Mouse (Mus musculus): ENCODE results near the gene Chrna4. TPM values are rescaled to one million over a fixed set of nuclear protein-coding genes. Genes with fewer than 3 reads are reported as not detected.
A peak's percentile ranks its signal among the peaks of the same experiment; 100 is the strongest.

Gene Chrna4
- polyA plus RNA-seq, 1 experiment from 2014 or later = 2.2 TPM

GRCm38 (mm10) chr2:180990347-180990746, 53.0 kb downstream of the Chrna4 start:
- H3K27me3 ChIP-seq (ENCODE audit: control insufficient read depth, insufficient read depth, low read length) = no peaks in the 10 kb centered on the region
- no peak for ATAC-seq (ENCODE audit: insufficient number of reproducible peaks, insufficient read depth, low FRiP score, low read depth)
- H3K36me3 ChIP-seq (ENCODE audit: control insufficient read depth, insufficient read depth, low read length) = no peaks in the 10 kb centered on the region
- H3K4me1 ChIP-seq (ENCODE audit: control insufficient read depth, insufficient read depth, low read length) = no peaks in the 10 kb centered on the region
- no peak overlapping the region for H3K27ac ChIP-seq (ENCODE audit: low read length)
- WGBS = 78% methylated on average over 4 of the region's 4 CpGs
- H3K4me2 ChIP-seq (replicated peaks; ENCODE audit: low read depth, low read length) = no peak overlapping the region
- no peak overlapping the region for H3K9ac ChIP-seq (replicated peaks; ENCODE audit: low read depth, low read length)
- H3K4me3 ChIP-seq (ENCODE audit: low read depth, low read length) = no peak overlapping the region
- no peaks in the 10 kb centered on the region for H3K9me3 ChIP-seq (ENCODE audit: control insufficient read depth, low read depth, low read length)

GRCm38 (mm10) chr2:180988948-180989347, 54.4 kb downstream of the Chrna4 start:
- WGBS = 70% methylated on average over 1 of the region's 1 CpGs

GRCm38 (mm10) chr2:180988347-180988913, 54.9 kb downstream of the Chrna4 start:
- no peak overlapping the region for H3K4me2 ChIP-seq (replicated peaks; ENCODE audit: low read depth, low read length)
- no peaks in the 10 kb centered on the region for H3K27me3 ChIP-seq (ENCODE audit: control insufficient read depth, insufficient read depth, low read length)
- ATAC-seq (ENCODE audit: insufficient number of reproducible peaks, insufficient read depth, low FRiP score, low read depth) = no peak
- no peak overlapping the region; the same call in 1 of the 2 replicates for H3K27ac ChIP-seq (ENCODE audit: low read length)
- H3K4me3 ChIP-seq (ENCODE audit: low read depth, low read length) = no peak overlapping the region
- H3K9ac ChIP-seq (replicated peaks; ENCODE audit: low read depth, low read length) = no peak overlapping the region
- no peaks in the 10 kb centered on the region for H3K36me3 ChIP-seq (ENCODE audit: control insufficient read depth, insufficient read depth, low read length)
- no peaks in the 10 kb centered on the region for H3K4me1 ChIP-seq (ENCODE audit: control insufficient read depth, insufficient read depth, low read length)
- H3K9me3 ChIP-seq (ENCODE audit: control insufficient read depth, low read depth, low read length) = no peaks in the 10 kb centered on the region
- 71% methylated on average over 3 of the region's 3 CpGs for WGBS

More at GRCm38 (mm10) chr2:180988948-180989347, 54.4 kb downstream of the Chrna4 start:
- no peaks in the 10 kb centered on the region for H3K4me1 ChIP-seq (ENCODE audit: control insufficient read depth, insufficient read depth, low read length)
- H3K4me2 ChIP-seq (replicated peaks; ENCODE audit: low read depth, low read length) = no peak overlapping the region
- H3K27me3 ChIP-seq (ENCODE audit: control insufficient read depth, insufficient read depth, low read length) = no peaks in the 10 kb centered on the region
- no peaks in the 10 kb centered on the region for H3K36me3 ChIP-seq (ENCODE audit: control insufficient read depth, insufficient read depth, low read length)
- no peaks in the 10 kb centered on the region for H3K9me3 ChIP-seq (ENCODE audit: control insufficient read depth, low read depth, low read length)
- ATAC-seq (ENCODE audit: insufficient number of reproducible peaks, insufficient read depth, low FRiP score, low read depth) = no peak
- no peak overlapping the region for H3K4me3 ChIP-seq (ENCODE audit: low read depth, low read length)
- H3K27ac ChIP-seq (ENCODE audit: low read length) = no peak overlapping the region
- no peak overlapping the region for H3K9ac ChIP-seq (replicated peaks; ENCODE audit: low read depth, low read length)

- no peak overlapping the region for H3K9ac ChIP-seq (replicated peaks; ENCODE audit: low read depth, low read length)
- no peak overlapping the region for H3K4me3 ChIP-seq (ENCODE audit: low read depth, low read length)
- no peaks in the 10 kb centered on the region for H3K27me3 ChIP-seq (ENCODE audit: control insufficient read depth, insufficient read depth, low read length)
- H3K4me1 ChIP-seq (ENCODE audit: control insufficient read depth, insufficient read depth, low read length) = no peaks in the 10 kb centered on the region
- ATAC-seq (ENCODE audit: insufficient number of reproducible peaks, insufficient read depth, low FRiP score, low read depth) = peak; percentile 30; the same call in 1 of the 2 replicates
- 78% methylated on average over 5 of the region's 5 CpGs for WGBS
- peaks cover 8% of the 10 kb centered on the region; the same call in 1 of the 2 replicates for H3K36me3 ChIP-seq (ENCODE audit: control insufficient read depth, insufficient read depth, low read length)
- H3K9me3 ChIP-seq (ENCODE audit: control insufficient read depth, low read depth, low read length) = no peaks in the 10 kb centered on the region
- no peak overlapping the region for H3K4me2 ChIP-seq (replicated peaks; ENCODE audit: low read depth, low read length)
- peak overlapping the region; percentile 61; the same call in 1 of the 2 replicates for H3K27ac ChIP-seq (ENCODE audit: low read length)
Observed at GRCm38 (mm10) chr2:180987432-180988030, 55.8 kb downstream of the Chrna4 start.

- WGBS = 94% methylated on average over 1 of the region's 1 CpGs
- Histone ChIP-seq H3K36me3 (ENCODE audit: control insufficient read depth, insufficient read depth, low read length) (peaks cover 13% of the 10 kb centered on the region; the same call in 1 of the 2 replicates), H3K9ac (replicated peaks; ENCODE audit: low read depth, low read length) (no peak overlapping the region), H3K27me3 (ENCODE audit: control insufficient read depth, insufficient read depth, low read length) (no peaks in the 10 kb centered on the region), H3K27ac (ENCODE audit: low read length) (peak overlapping the region; percentile 61; the same call in 1 of the 2 replicates), H3K9me3 (ENCODE audit: control insufficient read depth, low read depth, low read length) (no peaks in the 10 kb centered on the region), H3K4me2 (replicated peaks; ENCODE audit: low read depth, low read length) (no peak overlapping the region), H3K4me3 (ENCODE audit: low read depth, low read length) (no peak overlapping the region), H3K4me1 (ENCODE audit: control insufficient read depth, insufficient read depth, low read length) (no peaks in the 10 kb centered on the region)
- no peak for ATAC-seq (ENCODE audit: insufficient number of reproducible peaks, insufficient read depth, low FRiP score, low read depth)
Observed at GRCm38 (mm10) chr2:180987001-180987400, 56.3 kb downstream of the Chrna4 start.

GRCm38 (mm10) chr2:180986449-180986848, 56.9 kb downstream of the Chrna4 start, which contains the start of gene Col20a1:
Gene Col20a1, plus strand, starts transcription at chr2:180986535.
- Histone ChIP-seq H3K36me3 (ENCODE audit: control insufficient read depth, insufficient read depth, low read length) (peaks cover 18% of the 10 kb centered on the region), H3K27me3 (ENCODE audit: control insufficient read depth, insufficient read depth, low read length) (no peaks in the 10 kb centered on the region), H3K4me1 (ENCODE audit: control insufficient read depth, insufficient read depth, low read length) (no peaks in the 10 kb centered on the region), H3K4me3 (ENCODE audit: low read depth, low read length) (no peak within 1 kb of the TSS), H3K4me2 (replicated peaks; ENCODE audit: low read depth, low read length) (no peak within 1 kb of the TSS), H3K27ac (ENCODE audit: low read length) (peak within 1 kb of the TSS; percentile 61; the same call in 1 of the 2 replicates), H3K9me3 (ENCODE audit: control insufficient read depth, low read depth, low read length) (no peaks in the 10 kb centered on the region), H3K9ac (replicated peaks; ENCODE audit: low read depth, low read length) (no peak within 1 kb of the TSS)
- 63% methylated on average over 2 of the region's 2 CpGs for WGBS
- no peak for ATAC-seq (ENCODE audit: insufficient number of reproducible peaks, insufficient read depth, low FRiP score, low read depth)

- H3K27ac ChIP-seq (ENCODE audit: low read length) = no peak overlapping the region
- no peak overlapping the region for H3K9ac ChIP-seq (replicated peaks; ENCODE audit: low read depth, low read length)
- H3K27me3 ChIP-seq (ENCODE audit: control insufficient read depth, insufficient read depth, low read length) = no peaks in the 10 kb centered on the region
- 82% methylated on average over 2 of the region's 2 CpGs for WGBS
- H3K36me3 ChIP-seq (ENCODE audit: control insufficient read depth, insufficient read depth, low read length) = peaks cover 27% of the 10 kb centered on the region
- H3K4me2 ChIP-seq (replicated peaks; ENCODE audit: low read depth, low read length) = no peak overlapping the region
- ATAC-seq (ENCODE audit: insufficient number of reproducible peaks, insufficient read depth, low FRiP score, low read depth) = no peak
- no peaks in the 10 kb centered on the region for H3K9me3 ChIP-seq (ENCODE audit: control insufficient read depth, low read depth, low read length)
- no peak overlapping the region for H3K4me3 ChIP-seq (ENCODE audit: low read depth, low read length)
- H3K4me1 ChIP-seq (ENCODE audit: control insufficient read depth, insufficient read depth, low read length) = no peaks in the 10 kb centered on the region
Observed at GRCm38 (mm10) chr2:180985635-180986034, 57.7 kb downstream of the Chrna4 start.

- WGBS = 77% methylated on average over 6 of the region's 6 CpGs
- no peak for ATAC-seq (ENCODE audit: insufficient number of reproducible peaks, insufficient read depth, low FRiP score, low read depth)
- no peaks in the 10 kb centered on the region for H3K27me3 ChIP-seq (ENCODE audit: control insufficient read depth, insufficient read depth, low read length)
- H3K4me1 ChIP-seq (ENCODE audit: control insufficient read depth, insufficient read depth, low read length) = no peaks in the 10 kb centered on the region
- H3K4me3 ChIP-seq (ENCODE audit: low read depth, low read length) = no peak overlapping the region
- peaks cover 70% of the 10 kb centered on the region for H3K36me3 ChIP-seq (ENCODE audit: control insufficient read depth, insufficient read depth, low read length)
- H3K4me2 ChIP-seq (replicated peaks; ENCODE audit: low read depth, low read length) = no peak overlapping the region
- H3K27ac ChIP-seq (ENCODE audit: low read length) = no peak overlapping the region
- no peaks in the 10 kb centered on the region for H3K9me3 ChIP-seq (ENCODE audit: control insufficient read depth, low read depth, low read length)
- H3K9ac ChIP-seq (replicated peaks; ENCODE audit: low read depth, low read length) = no peak overlapping the region
Observed at GRCm38 (mm10) chr2:180981133-180981532, 62.2 kb downstream of the Chrna4 start.

All from stomach, embryonic 14.5 days (tissue).